Mouse (Mus musculus) kidney, adult 2 months (tissue): Measurements from ENCODE around the gene Tank.

Experiments
- CTCF ChIP-seq: fragments of 200-500 bp; conservative IDR thresholded peaks from 2 replicates; pipeline ENCODE4 v1.5.1; 2011; ENCODE audit warnings: low read depth, mild to moderate bottlenecking, control low read depth, low read length, moderate library complexity, mixed read lengths; ENCODE audit not compliant: insufficient read depth, insufficient read length
- POLR2A ChIP-seq: fragments of 200-500 bp; IDR thresholded peaks from one replicate; pipeline ENCODE4 v1.6.1; 2011; ENCODE audit warnings: low read depth, low read length, control low read depth

DNA sequence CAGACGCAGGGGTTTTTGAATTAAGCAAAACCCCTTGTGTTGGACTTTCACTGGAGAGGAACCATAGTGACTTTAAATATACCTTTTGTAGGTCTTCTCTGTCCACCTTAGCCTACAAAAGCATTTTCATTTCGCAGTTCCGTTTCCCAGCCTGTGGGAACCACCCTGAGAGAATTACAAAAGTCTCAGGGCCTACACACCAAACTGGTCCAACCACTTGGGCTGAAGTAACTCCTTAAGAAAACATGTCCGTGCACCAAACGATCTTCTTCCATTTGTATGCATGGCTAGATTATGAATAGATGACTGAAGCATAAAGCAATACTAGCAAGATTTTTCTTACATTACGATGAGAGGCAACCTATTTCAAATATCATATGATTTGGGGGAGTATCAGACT is 9.2 kb upstream of the Tank start:
- TF ChIP-seq CTCF (no peak), POLR2A (no peak)
